Mouse (Mus musculus): ENCODE measurements around the gene Arhgdig.

- TF ChIP-seq CTCF (conservative IDR thresholded peaks at IDR 0.05; ENCODE audit: low read length) (no peak), NANOG (IDR thresholded peaks at IDR 0.05; ENCODE audit: borderline replicate concordance, low read length) (no peak), POU5F1 (IDR thresholded peaks at IDR 0.05; ENCODE audit: borderline replicate concordance, low read length) (no peak)
Measured at GRCm38 (mm10) chr17:26207686-26208085, at the start of gene Arhgdig.

Measured in E14TG2a.4 (cell line).